ENCODE assay signal across 15 mouse cellular contexts in genomic region chr17:8823548-8823947, GRCm38 (mm10).
"Had no signal": no experiment of that assay in that cellular context is flagged by ENCODE, and none has a peak within 500 bp of the region (broad histone marks: within the 10 kb centered on the region; RNA-seq: fewer than 3 reads in every experiment).

No protein-coding gene starts in this region.

- H3K9me3 ChIP-seq: neural tube, embryonic 15.5 days; stomach, embryonic 15.5 days had no signal

- H3K4me2 ChIP-seq: neural tube, embryonic 15.5 days; stomach, embryonic 15.5 days had no signal

- H3K27ac ChIP-seq: neural tube, embryonic 15.5 days; stomach, embryonic 15.5 days; stomach, postnatal 0 days had no signal

- DNase-seq: retina, postnatal 1 day; right cerebral cortex, adult 18-20 months; right cerebral cortex, postnatal 14 days; right cerebral cortex, postnatal 25 days; right cerebral cortex, postnatal 4 days; spleen, adult 18-20 months; thymus, adult 18-20 months; thymus, adult 2 months; thymus, postnatal 14 days; thymus, postnatal 25 days; thymus, postnatal 36 days; thymus, postnatal 4 days had no signal

- H3K4me3 ChIP-seq: neural tube, embryonic 15.5 days; stomach, embryonic 15.5 days had no signal

- H3K36me3 ChIP-seq: neural tube, embryonic 15.5 days; stomach, embryonic 15.5 days had no signal

- H3K27me3 ChIP-seq: neural tube, embryonic 15.5 days; stomach, embryonic 15.5 days had no signal

- H3K4me1 ChIP-seq: stomach, embryonic 15.5 days had no signal

- H3K9ac ChIP-seq: neural tube, embryonic 15.5 days; stomach, embryonic 15.5 days had no signal
